Mouse (Mus musculus) limb, embryonic 12.5 days (tissue): ENCODE results near the gene Eomes. TPM values are rescaled to one million over a fixed set of nuclear protein-coding genes. Genes with fewer than 3 reads are reported as not detected.

Experiments used
- ATAC-seq: fragments of 200-750 bp; cut with Nextera tagmentation; 2 replicates; pipeline ENCODE4 v1.8.0; 2017; ENCODE audit warnings: low read depth, moderate TSS enrichment; ENCODE audit not compliant: insufficient number of reproducible peaks, insufficient read depth, low FRiP score, low TSS enrichment
- H3K27ac ChIP-seq: fragments of 300-500 bp; sonication (generic); 2 replicates; pipeline ENCODE4 v1.5.1; 2016; ENCODE audit warnings: mild to moderate bottlenecking, moderate library complexity
- H3K27me3 ChIP-seq: fragments of 300-500 bp; sonication (generic); 2 replicates; pipeline ENCODE4 v1.6.1; 2016; ENCODE audit warnings: mild to moderate bottlenecking, moderate library complexity
- H3K36me3 ChIP-seq: fragments of 300-500 bp; sonication (generic); 2 replicates; pipeline ENCODE4 v1.6.1; 2016; ENCODE audit warnings: mild to moderate bottlenecking, moderate library complexity
- H3K4me1 ChIP-seq: fragments of 300-500 bp; sonication (generic); replicated peaks from 2 replicates; pipeline ENCODE4 v1.6.1; 2016
- H3K4me2 ChIP-seq: fragments of 300-500 bp; sonication (generic); 2 replicates; pipeline ENCODE4 v1.6.1; 2016; ENCODE audit warnings: mild to moderate bottlenecking, moderate library complexity
- H3K4me3 ChIP-seq: fragments of 300-500 bp; sonication (generic); replicated peaks from 2 replicates; pipeline ENCODE4 v1.5.1; 2016; ENCODE audit warnings: mild to moderate bottlenecking
- H3K9ac ChIP-seq: fragments of 300-500 bp; sonication (generic); replicated peaks from 2 replicates; pipeline ENCODE4 v1.6.1; 2016; ENCODE audit warnings: mild to moderate bottlenecking, moderate library complexity
- H3K9me3 ChIP-seq: fragments of 300-500 bp; sonication (generic); 2 replicates; pipeline ENCODE4 v1.6.1; 2016; ENCODE audit warnings: mild to moderate bottlenecking, moderate library complexity
- WGBS: fragments of 180-500 bp; shearing (Covaris S2); methylation state at CpG from one replicate; pipeline ENCODE4 v1.1.7; 2016; 5-methylcytosine and 5-hydroxymethylcytosine counted together
- polyA plus RNA-seq: library from polyadenylated mRNA; unstranded; fragments of >200 nt; fragmentation: Nextera tagmentation; extraction: Ambion mirVana; gene quantifications from 2 replicates; pipeline ENCODE4 v1.2.1, GENCODE M21; 2016

Gene Eomes
- polyA plus RNA-seq, 1 experiment from 2014 or later = 0.75 TPM

DNA sequence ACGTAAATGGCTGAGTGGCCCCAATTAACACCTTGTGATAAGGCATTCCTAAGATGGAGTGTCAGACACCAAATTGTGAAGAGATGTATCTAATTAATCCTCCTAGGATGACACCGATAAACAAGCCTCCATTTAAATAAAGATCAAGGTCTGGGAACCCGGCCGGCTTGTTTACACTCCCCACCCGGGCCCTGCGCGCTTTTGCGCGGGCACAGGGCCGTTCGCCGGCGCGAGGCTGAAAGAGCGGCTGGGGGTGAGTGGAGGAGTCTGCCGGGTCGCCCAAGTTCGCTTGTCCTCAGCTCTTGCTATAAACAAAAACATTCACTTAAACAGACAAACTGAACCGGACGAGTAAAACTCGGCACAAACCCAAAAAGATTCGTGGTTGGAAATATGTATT, 9.6 kb downstream of the Eomes start:
- WGBS = under 1% methylated on average over 22 of the region's 22 CpGs
- H3K4me3 ChIP-seq = peak overlapping the region; percentile 32
- no peak overlapping the region for H3K27ac ChIP-seq
- H3K27me3 ChIP-seq = peaks cover 76% of the 10 kb centered on the region
- peak overlapping the region; percentile 58 for H3K4me2 ChIP-seq
- no peaks in the 10 kb centered on the region for H3K9me3 ChIP-seq
- H3K36me3 ChIP-seq = no peaks in the 10 kb centered on the region
- H3K9ac ChIP-seq = no peak overlapping the region
- ATAC-seq = no peak
- peaks cover 24% of the 10 kb centered on the region for H3K4me1 ChIP-seq

GRCm38 (mm10) chr9:118488138-118488895, 10.3 kb downstream of the Eomes start:
- Histone ChIP-seq H3K9ac (no peak overlapping the region), H3K4me1 (peaks cover 24% of the 10 kb centered on the region), H3K36me3 (no peaks in the 10 kb centered on the region), H3K4me3 (peak overlapping the region; percentile 32), H3K27ac (no peak overlapping the region), H3K27me3 (peaks cover 70% of the 10 kb centered on the region), H3K9me3 (no peaks in the 10 kb centered on the region), H3K4me2 (peak overlapping the region; percentile 58)
- no peak for ATAC-seq
- under 1% methylated on average over 28 of the region's 28 CpGs for WGBS

DNA sequence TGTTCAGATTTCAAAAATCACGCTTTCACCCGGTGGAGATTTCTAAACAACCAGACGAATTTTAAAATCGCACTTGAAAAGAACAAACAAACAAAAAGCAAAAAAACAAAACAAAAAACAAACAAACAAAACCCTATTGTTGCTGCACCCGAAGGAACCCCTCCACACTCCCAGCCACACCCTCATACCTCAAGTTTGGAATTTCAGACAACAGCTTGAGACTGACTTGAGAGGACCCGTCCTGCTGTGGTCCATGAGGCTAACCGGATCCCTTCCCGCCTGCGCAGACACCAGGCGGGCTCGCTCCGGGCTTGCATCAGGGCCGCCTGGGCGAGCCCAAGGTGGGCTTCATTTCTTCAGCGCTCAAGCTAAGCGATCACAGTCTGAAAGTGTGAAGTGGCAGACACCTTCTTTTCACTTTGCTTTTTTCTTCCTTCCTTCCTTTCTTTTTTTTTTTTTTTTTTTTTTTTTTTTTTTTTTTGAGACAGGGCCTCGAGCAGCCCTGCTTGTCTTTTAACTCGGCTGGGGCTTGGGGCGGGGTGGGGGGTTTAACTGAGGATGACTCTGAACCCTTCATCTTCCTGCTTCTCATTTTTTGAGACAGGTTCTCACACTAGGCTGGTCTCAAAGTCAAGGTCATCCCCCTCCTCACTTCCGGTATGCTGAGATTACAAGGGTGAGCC, 11.0 kb downstream of the Eomes start:
- H3K4me1 ChIP-seq = peaks cover 24% of the 10 kb centered on the region
- 0 out of 2 replicates have a peak, but pooled peaks cover under 1% of the 10 kb centered on the region for H3K9me3 ChIP-seq
- ATAC-seq = no peak
- H3K4me3 ChIP-seq = peak overlapping the region; percentile 32
- H3K27ac ChIP-seq = no peak overlapping the region
- no peak overlapping the region for H3K9ac ChIP-seq
- peak overlapping the region; percentile 58 for H3K4me2 ChIP-seq
- H3K27me3 ChIP-seq = peaks cover 63% of the 10 kb centered on the region
- H3K36me3 ChIP-seq = no peaks in the 10 kb centered on the region
- 1% methylated on average over 20 of the region's 20 CpGs for WGBS

DNA sequence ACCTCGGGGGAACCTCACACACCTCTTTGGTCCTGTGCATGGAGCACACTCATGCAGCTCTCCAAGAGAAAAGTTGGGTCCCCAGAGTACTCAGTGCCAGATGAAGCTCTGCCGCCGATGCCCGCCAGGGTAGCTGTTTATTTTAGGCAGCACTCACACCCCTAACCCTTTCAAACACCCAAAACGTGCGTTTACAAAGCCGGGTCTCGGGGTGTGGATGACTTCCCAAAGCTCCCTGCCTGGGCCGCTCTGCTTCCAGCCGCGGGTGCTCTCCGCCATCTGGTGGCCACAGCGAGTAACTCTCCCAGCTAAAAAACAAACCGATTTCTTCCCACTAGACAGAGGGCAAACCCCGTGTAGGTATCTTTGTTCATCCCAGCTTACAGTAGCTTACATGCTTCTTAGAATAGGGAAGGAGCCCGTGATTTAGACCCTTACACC, 11.6 kb downstream of the Eomes start:
- peak; percentile 80 for ATAC-seq
- Histone ChIP-seq H3K27me3 (peaks cover 57% of the 10 kb centered on the region), H3K4me1 (peaks cover 24% of the 10 kb centered on the region), H3K9me3 (0 out of 2 replicates have a peak, but pooled peaks cover 3% of the 10 kb centered on the region), H3K9ac (no peak overlapping the region), H3K4me3 (peak overlapping the region; percentile 26), H3K4me2 (peak overlapping the region; percentile 58), H3K36me3 (no peaks in the 10 kb centered on the region), H3K27ac (no peak overlapping the region)
- WGBS = under 1% methylated on average over 16 of the region's 16 CpGs

DNA sequence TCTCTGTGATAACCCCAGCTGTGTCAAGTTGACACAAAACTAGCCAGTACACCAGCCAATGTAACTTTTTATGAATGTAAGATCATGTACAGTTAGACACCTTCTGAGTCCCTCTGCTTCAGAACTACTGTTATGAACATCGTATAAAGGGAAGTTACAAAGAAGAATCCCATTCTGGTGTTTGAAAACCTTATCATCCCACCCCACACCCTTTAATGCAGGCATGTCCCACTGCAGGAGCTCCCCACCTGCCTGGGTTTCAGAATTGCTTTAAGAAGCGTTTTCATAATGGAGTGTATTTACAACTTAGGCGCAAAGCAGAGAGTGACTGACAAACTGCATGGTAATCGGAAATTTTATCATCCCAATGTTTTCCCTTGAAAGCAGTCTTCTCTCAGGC, 13.2 kb downstream of the Eomes start:
- no peak overlapping the region for H3K9ac ChIP-seq
- H3K27ac ChIP-seq = no peak overlapping the region
- 0 out of 2 replicates have a peak, but pooled peaks cover 3% of the 10 kb centered on the region for H3K9me3 ChIP-seq
- peaks cover 24% of the 10 kb centered on the region for H3K4me1 ChIP-seq
- 82% methylated on average over 4 of the region's 4 CpGs for WGBS
- H3K4me2 ChIP-seq = no peak overlapping the region
- H3K4me3 ChIP-seq = no peak overlapping the region
- no peaks in the 10 kb centered on the region for H3K36me3 ChIP-seq
- H3K27me3 ChIP-seq = peaks cover 42% of the 10 kb centered on the region
- no peak for ATAC-seq

- Histone ChIP-seq H3K4me2 (no peak overlapping the region), H3K27me3 (peaks cover 23% of the 10 kb centered on the region), H3K9ac (no peak overlapping the region), H3K36me3 (no peaks in the 10 kb centered on the region), H3K27ac (no peak overlapping the region), H3K4me1 (peaks cover 9% of the 10 kb centered on the region; the same call in 1 of the 2 replicates), H3K9me3 (0 out of 2 replicates have a peak, but pooled peaks cover 3% of the 10 kb centered on the region), H3K4me3 (no peak overlapping the region)
- ATAC-seq = no peak
- WGBS = 86% methylated on average over 8 of the region's 8 CpGs
Observed at GRCm38 (mm10) chr9:118492932-118493698, 15.1 kb downstream of the Eomes start.

DNA sequence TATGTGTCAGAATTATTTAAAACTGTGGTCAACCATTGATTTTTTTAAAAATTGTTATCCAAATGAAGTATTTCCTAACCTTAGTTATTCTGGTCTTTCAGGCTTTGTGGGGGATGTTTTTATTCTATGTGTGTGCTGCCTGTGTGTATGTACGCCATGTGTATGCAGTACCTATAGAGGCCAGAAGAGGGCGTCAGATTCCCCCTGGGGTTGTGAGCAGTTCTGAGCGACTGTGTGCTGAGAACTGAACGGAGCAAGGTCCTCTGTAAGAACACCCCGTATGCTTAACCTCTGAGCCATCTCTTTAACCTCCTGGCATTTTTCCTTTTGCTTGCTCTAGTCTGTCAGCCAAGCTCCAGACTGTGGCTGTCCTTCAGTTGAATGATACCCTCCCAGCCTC, 16.1 kb downstream of the Eomes start:
- H3K4me1 ChIP-seq = 0 out of 2 replicates have a peak, but pooled peaks cover under 1% of the 10 kb centered on the region
- no peak for ATAC-seq
- H3K36me3 ChIP-seq = no peaks in the 10 kb centered on the region
- no peak overlapping the region for H3K9ac ChIP-seq
- H3K4me2 ChIP-seq = no peak overlapping the region
- no peak overlapping the region for H3K4me3 ChIP-seq
- 0 out of 2 replicates have a peak, but pooled peaks cover 3% of the 10 kb centered on the region for H3K9me3 ChIP-seq
- H3K27ac ChIP-seq = no peak overlapping the region
- H3K27me3 ChIP-seq = peaks cover 13% of the 10 kb centered on the region
- WGBS = 90% methylated on average over 5 of the region's 5 CpGs

DNA sequence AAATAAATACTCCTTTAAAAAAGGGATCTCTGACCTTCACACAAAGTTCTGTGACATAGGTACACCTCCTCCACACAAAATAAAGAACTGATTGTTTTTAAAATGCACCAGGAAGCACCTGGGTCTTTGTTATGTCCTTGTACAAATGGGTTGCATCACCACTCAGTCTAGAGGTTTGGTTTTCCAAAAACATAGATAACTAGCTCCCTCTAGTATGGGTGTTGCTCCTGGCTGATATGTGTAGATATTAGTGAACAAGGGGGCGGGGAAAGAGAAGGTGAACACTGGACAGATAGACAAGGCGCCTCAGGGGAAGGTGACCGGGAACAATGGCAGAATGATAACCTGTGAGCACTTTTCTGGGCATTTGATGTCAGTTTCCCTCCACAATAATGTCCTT, 17.9 kb downstream of the Eomes start:
- Histone ChIP-seq H3K4me3 (no peak overlapping the region), H3K36me3 (no peaks in the 10 kb centered on the region), H3K9me3 (0 out of 2 replicates have a peak, but pooled peaks cover 3% of the 10 kb centered on the region), H3K4me1 (no peaks in the 10 kb centered on the region), H3K27me3 (peaks cover 7% of the 10 kb centered on the region; the same call in 1 of the 2 replicates), H3K4me2 (no peak overlapping the region), H3K9ac (no peak overlapping the region), H3K27ac (no peak overlapping the region)
- no peak for ATAC-seq
- 95% methylated on average over 3 of the region's 3 CpGs for WGBS

- Histone ChIP-seq H3K27ac (no peak overlapping the region), H3K4me3 (no peak overlapping the region), H3K9ac (no peak overlapping the region), H3K36me3 (no peaks in the 10 kb centered on the region), H3K4me2 (no peak overlapping the region), H3K4me1 (no peaks in the 10 kb centered on the region), H3K9me3 (0 out of 2 replicates have a peak, but pooled peaks cover 3% of the 10 kb centered on the region), H3K27me3 (no peaks in the 10 kb centered on the region)
- no peak for ATAC-seq
- 90% methylated on average over 3 of the region's 3 CpGs for WGBS
Observed at GRCm38 (mm10) chr9:118496952-118497351, 18.9 kb downstream of the Eomes start.

DNA sequence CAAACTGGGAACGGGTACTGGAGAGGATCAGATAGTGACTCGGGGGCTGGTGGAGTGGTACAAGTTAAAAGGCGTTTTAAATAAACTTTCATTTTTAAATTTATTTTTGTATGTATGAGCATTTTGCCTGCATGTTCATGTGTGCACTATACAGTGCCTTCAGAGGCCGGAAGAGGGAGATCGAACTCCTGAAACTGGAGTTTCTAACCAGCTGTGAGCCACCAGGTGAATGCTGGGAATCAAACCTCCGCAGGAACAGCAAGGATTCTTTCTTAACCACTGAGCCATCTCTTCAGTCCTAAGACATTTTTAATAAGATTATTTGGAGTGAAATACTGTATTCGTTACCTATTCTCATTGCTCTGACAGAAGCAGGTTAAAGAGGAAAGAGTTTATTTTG, 20.0 kb downstream of the Eomes start:
- Histone ChIP-seq H3K9me3 (0 out of 2 replicates have a peak, but pooled peaks cover 3% of the 10 kb centered on the region), H3K36me3 (no peaks in the 10 kb centered on the region), H3K4me1 (no peaks in the 10 kb centered on the region), H3K4me2 (no peak overlapping the region), H3K27ac (no peak overlapping the region), H3K27me3 (no peaks in the 10 kb centered on the region), H3K4me3 (no peak overlapping the region), H3K9ac (no peak overlapping the region)
- 74% methylated on average over 7 of the region's 7 CpGs for whole genome bisulfite sequencing
- no peak for ATAC-seq

- no peak overlapping the region for H3K4me3 ChIP-seq
- no peak overlapping the region for H3K9ac ChIP-seq
- no peaks in the 10 kb centered on the region for H3K9me3 ChIP-seq
- H3K27ac ChIP-seq = no peak overlapping the region
- no peak for ATAC-seq
- H3K27me3 ChIP-seq = no peaks in the 10 kb centered on the region
- H3K4me1 ChIP-seq = peaks cover 5% of the 10 kb centered on the region; the same call in 1 of the 2 replicates
- 81% methylated on average over 6 of the region's 6 CpGs for WGBS
- H3K36me3 ChIP-seq = no peaks in the 10 kb centered on the region
- H3K4me2 ChIP-seq = no peak overlapping the region
Observed at GRCm38 (mm10) chr9:118500963-118501362, 23.0 kb downstream of the Eomes start.
